Mouse (Mus musculus) neural tube, embryonic 12.5 days (tissue): Measurements from ENCODE around the gene Olfr1115. TPM values are rescaled to one million over a fixed set of nuclear protein-coding genes. Genes with fewer than 3 reads are reported as not detected.
"Not testable (repeated sequence)": the region's sequence is repeated elsewhere in the genome, so short reads cannot be mapped to it uniquely, and the experiment has no call there.

Experiments used
- ATAC-seq: fragments of 200-750 bp; cut with Nextera tagmentation; 2 replicates; pipeline ENCODE4 v1.8.0; 2017; ENCODE audit warnings: low read depth, mild to moderate bottlenecking, moderate TSS enrichment, moderate library complexity; ENCODE audit not compliant: low FRiP score
- H3K27ac ChIP-seq: fragments of 300-500 bp; sonication (generic); 2 replicates; pipeline ENCODE4 v1.5.1; 2016
- H3K27me3 ChIP-seq: fragments of 300-500 bp; sonication (generic); replicated peaks from 2 replicates; pipeline ENCODE4 v1.6.1; 2016; ENCODE audit warnings: mild to moderate bottlenecking
- H3K36me3 ChIP-seq: fragments of 300-500 bp; sonication (generic); 2 replicates; pipeline ENCODE4 v1.6.1; 2016; ENCODE audit warnings: mild to moderate bottlenecking
- H3K4me1 ChIP-seq: fragments of 300-500 bp; sonication (generic); 2 replicates; pipeline ENCODE4 v1.6.1; 2016
- H3K4me2 ChIP-seq: fragments of 300-500 bp; sonication (generic); replicated peaks from 2 replicates; pipeline ENCODE4 v1.6.1; 2016; ENCODE audit warnings: mild to moderate bottlenecking
- H3K4me3 ChIP-seq: fragments of 300-500 bp; sonication (generic); 2 replicates; pipeline ENCODE4 v1.5.1; 2016
- H3K9ac ChIP-seq: fragments of 300-500 bp; sonication (generic); 2 replicates; pipeline ENCODE4 v1.6.1; 2016; ENCODE audit warnings: mild to moderate bottlenecking
- H3K9me3 ChIP-seq: fragments of 300-500 bp; sonication (generic); 2 replicates; pipeline ENCODE4 v1.6.1; 2016; ENCODE audit warnings: mild to moderate bottlenecking
- WGBS: fragments of 180-500 bp; shearing (Covaris S2); methylation state at CpG from one replicate; pipeline ENCODE4 v1.1.7; 2016; 5-methylcytosine and 5-hydroxymethylcytosine counted together
- microRNA-seq: library from miRNA; unstranded; fragments of <30 nt; microRNA quantifications from one replicate; pipeline ENCODE4, GENCODE M21; 2017
- polyA plus RNA-seq: library from polyadenylated mRNA; unstranded; fragments of >200 nt; fragmentation: Nextera tagmentation; extraction: Ambion mirVana; gene quantifications from 2 replicates; pipeline ENCODE4 v1.2.1, GENCODE M21; 2016

The Olfr1115 gene
- not detected in 2 replicates for polyA plus RNA-seq

- 89% methylated on average over 2 of the region's 2 CpGs for WGBS
- Histone ChIP-seq H3K4me2 (no peak within 1 kb of the TSS), H3K4me1 (no peaks in the 10 kb centered on the region), H3K9ac (no peak within 1 kb of the TSS), H3K27ac (no peak within 1 kb of the TSS), H3K36me3 (no peaks in the 10 kb centered on the region), H3K27me3 (no peaks in the 10 kb centered on the region), H3K4me3 (no peak within 1 kb of the TSS), H3K9me3 (no peaks in the 10 kb centered on the region)
- ATAC-seq, result no peak
Measured at GRCm38 (mm10) chr2:87247713-87248112, at the start of gene Olfr1115. TSS of gene Olfr1115 (plus strand) at chr2:87248013.

- ATAC-seq, result no peak
- Histone ChIP-seq H3K4me3 (no peak within 1 kb of the TSS), H3K9ac (no peak within 1 kb of the TSS), H3K36me3 (no peaks in the 10 kb centered on the region), H3K27me3 (no peaks in the 10 kb centered on the region), H3K9me3 (no peaks in the 10 kb centered on the region), H3K27ac (no peak within 1 kb of the TSS), H3K4me2 (no peak within 1 kb of the TSS), H3K4me1 (no peaks in the 10 kb centered on the region)
- 77% methylated on average over 2 of the region's 2 CpGs for WGBS
Measured at GRCm38 (mm10) chr2:87208670-87209069, 39.1 kb upstream of the Olfr1115 start, which contains the start of gene Olfr1113. TSS of gene Olfr1113 (plus strand) at chr2:87208970.

DNA sequence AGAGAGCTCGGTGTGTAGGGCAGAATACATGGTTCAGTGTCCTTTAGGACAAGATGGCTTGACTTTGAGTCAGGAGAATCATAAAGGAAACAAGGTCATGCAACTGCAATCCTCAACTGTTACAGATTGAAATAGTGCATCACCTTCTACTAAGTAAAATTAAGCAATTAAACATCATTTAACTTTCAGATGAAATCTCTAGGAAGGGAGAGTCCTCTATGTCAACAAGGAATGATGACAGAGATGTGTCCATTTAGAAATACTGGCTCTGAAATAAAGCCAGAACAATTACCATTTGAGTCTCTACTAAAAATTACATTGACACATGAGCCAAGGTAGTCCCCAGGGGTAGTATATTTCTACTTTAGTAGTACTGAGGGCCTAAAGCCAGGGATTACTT is 19.4 kb downstream of the Olfr1115 start, which contains the start of gene Olfr1116:
Olfr1116 (plus strand) TSS at position 301 of the 400 bp plus-strand sequence.
- no peak for ATAC-seq
- Histone ChIP-seq H3K4me1 (no peaks in the 10 kb centered on the region), H3K4me3 (no peak within 1 kb of the TSS), H3K27ac (no peak within 1 kb of the TSS), H3K4me2 (no peak within 1 kb of the TSS), H3K9me3 (no peaks in the 10 kb centered on the region), H3K36me3 (no peaks in the 10 kb centered on the region), H3K27me3 (no peaks in the 10 kb centered on the region), H3K9ac (no peak within 1 kb of the TSS)
- 94% methylated on average over 1 of the region's 1 CpGs for WGBS

DNA sequence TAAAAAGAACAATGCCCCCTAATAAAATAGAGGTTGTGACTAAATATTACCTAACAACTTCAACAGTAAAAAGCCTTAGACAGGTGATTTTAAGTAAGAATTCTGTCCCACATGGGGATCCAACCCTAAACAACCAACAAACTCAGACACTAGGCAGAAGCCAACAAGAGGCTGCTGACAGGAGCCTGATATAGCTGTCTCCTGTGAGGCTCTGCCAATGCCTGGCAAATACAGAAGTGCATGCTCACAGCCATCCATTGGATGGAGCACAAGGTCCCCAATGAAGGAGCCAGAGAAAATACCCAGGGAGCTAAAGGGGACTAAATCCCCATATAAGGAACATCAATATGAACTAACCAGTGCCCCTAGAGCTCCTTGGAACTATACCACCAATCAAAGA is 46.2 kb downstream of the Olfr1115 start:
- H3K9me3 ChIP-seq, H3K27me3 ChIP-seq, H3K27ac ChIP-seq, H3K4me3 ChIP-seq, H3K4me1 ChIP-seq, H3K4me2 ChIP-seq, ATAC-seq, H3K36me3 ChIP-seq, H3K9ac ChIP-seq: not testable (repeated sequence)

Small RNA genes lying within 50 kb of the gene (microRNA-seq; reads per million reads assigned to microRNA genes)
- gene Gm27438, result not detected

Other genes with a start within 250 kb of the Olfr1115 start
- gene Olfr1102, start 249.6 kb upstream of the Olfr1115 start, polyA plus RNA-seq, result not detected in 2 replicates
- not detected in 2 replicates for gene Olfr1104, start 220.9 kb upstream of the Olfr1115 start, polyA plus RNA-seq
- not detected in 2 replicates for gene Olfr1105, start 211.5 kb upstream of the Olfr1115 start, polyA plus RNA-seq
- gene Olfr1106, start 195.7 kb upstream of the Olfr1115 start, polyA plus RNA-seq, result not detected in 2 replicates
- gene Olfr1107, start 172.2 kb upstream of the Olfr1115 start, polyA plus RNA-seq, result not detected in 2 replicates
- gene Olfr1109, start 152.0 kb upstream of the Olfr1115 start, polyA plus RNA-seq, result not detected in 2 replicates
- gene Olfr259, start 133.4 kb upstream of the Olfr1115 start, polyA plus RNA-seq, result not detected in 2 replicates
- gene Olfr1110, start 107.7 kb upstream of the Olfr1115 start, polyA plus RNA-seq, result not detected in 2 replicates
- gene Olfr1111, start 95.4 kb upstream of the Olfr1115 start, polyA plus RNA-seq, result not detected in 2 replicates
- gene Olfr1112, start 60.2 kb upstream of the Olfr1115 start, polyA plus RNA-seq, result not detected in 2 replicates
- not detected in 2 replicates for gene Olfr1113, start 39.0 kb upstream of the Olfr1115 start, polyA plus RNA-seq
- gene Olfr1116, start 19.5 kb downstream of the Olfr1115 start, polyA plus RNA-seq, result not detected in 2 replicates
- gene Olfr1118, start 59.6 kb downstream of the Olfr1115 start, polyA plus RNA-seq, result not detected in 2 replicates
- not detected in 2 replicates for gene Olfr1120, start 106.8 kb downstream of the Olfr1115 start, polyA plus RNA-seq
- not detected in 2 replicates for gene Olfr1121, start 121.9 kb downstream of the Olfr1115 start, polyA plus RNA-seq
- not detected in 2 replicates for gene Olfr1122, start 137.8 kb downstream of the Olfr1115 start, polyA plus RNA-seq
- gene Olfr1123, start 168.6 kb downstream of the Olfr1115 start, polyA plus RNA-seq, result not detected in 2 replicates
- 0.13 TPM in 2 replicates for gene Olfr1124, start 182.3 kb downstream of the Olfr1115 start, polyA plus RNA-seq
- gene Olfr1126, start 205.9 kb downstream of the Olfr1115 start, polyA plus RNA-seq, result not detected in 2 replicates
- not detected in 2 replicates for gene Pramel7, start 249.1 kb downstream of the Olfr1115 start, polyA plus RNA-seq